Mouse (Mus musculus) bone marrow, adult 2 months (tissue): ENCODE measurements around the gene Ccdc180.

ENCODE experiments used
- CTCF ChIP-seq: fragments of 200-500 bp; IDR thresholded peaks from 2 replicates; pipeline ENCODE4 v1.5.1; 2011; ENCODE audit warnings: low read length, control low read depth; ENCODE audit not compliant: control insufficient read depth, insufficient read depth
- POLR2A ChIP-seq: fragments of 200-500 bp; IDR thresholded peaks from 2 replicates; pipeline ENCODE4 v1.6.1; 2011; ENCODE audit warnings: low read depth, mild to moderate bottlenecking, control low read depth, low read length, borderline replicate concordance; ENCODE audit not compliant: control insufficient read depth

DNA sequence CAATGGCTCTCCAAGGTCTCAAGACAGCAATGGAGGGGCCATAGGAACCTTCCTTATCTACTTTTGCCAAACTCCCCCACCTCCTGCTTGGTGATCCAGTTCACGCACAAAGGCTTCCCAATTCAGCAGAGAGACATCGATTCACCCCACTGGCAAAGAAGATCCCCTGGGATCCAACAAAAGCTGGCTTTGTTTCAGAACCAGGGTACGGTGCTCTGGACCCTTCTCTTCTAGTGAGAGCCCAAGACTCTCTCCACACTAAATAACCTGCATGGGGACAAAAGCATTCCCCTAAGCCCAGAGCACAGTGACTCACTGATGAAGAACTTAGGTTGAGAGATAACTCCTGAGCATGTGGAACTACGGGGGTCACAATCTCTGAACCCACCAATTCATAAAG lies 65.1 kb downstream of the Ccdc180 start:
- TF ChIP-seq CTCF, result no peak
- TF ChIP-seq POLR2A, result no peak
